Mouse (Mus musculus) bone marrow macrophage, adult 2 months (primary cell): ENCODE results near the gene Astl.

Experiments
- CTCF ChIP-seq: IDR thresholded peaks from 2 replicates; pipeline ENCODE4 v1.5.1; 2012; ENCODE audit warnings: low read depth, mild to moderate bottlenecking, low read length, moderate library complexity
- POLR2A ChIP-seq: IDR thresholded peaks from 2 replicates; pipeline ENCODE4 v1.6.1; 2012; ENCODE audit warnings: mild to moderate bottlenecking, low read depth, low read length, borderline replicate concordance

- no peak for TF ChIP-seq CTCF
- TF ChIP-seq POLR2A = no peak
Measured at GRCm38 (mm10) chr2:127387521-127387920, 49.1 kb downstream of the Astl start.
